Mouse (Mus musculus) hindbrain, embryonic 11.5 days (tissue): ENCODE results near the gene Henmt1. TPM values are rescaled to one million over a fixed set of nuclear protein-coding genes. Genes with fewer than 3 reads are reported as not detected.
A peak's percentile ranks its signal among the peaks of the same experiment; 100 is the strongest.

Experiments
- ATAC-seq: fragments of 200-750 bp; cut with Nextera tagmentation; 2 replicates; pipeline ENCODE4 v1.8.0; 2017; ENCODE audit warnings: mild to moderate bottlenecking, moderate TSS enrichment, moderate library complexity; ENCODE audit not compliant: low FRiP score
- DNase-seq: peaks from one replicate; pipeline ENCODE4 v3.0.0-alpha.2; 2015; ENCODE audit warnings: low spot score
- H3K27ac ChIP-seq: fragments of 300-500 bp; sonication (generic); 2 replicates; pipeline ENCODE4 v1.5.1; 2014; ENCODE audit warnings: mild to moderate bottlenecking, low read depth, low read length
- H3K27me3 ChIP-seq: fragments of 300-500 bp; sonication (generic); 2 replicates; pipeline ENCODE4 v1.6.1; 2014; ENCODE audit warnings: mild to moderate bottlenecking, low read length, moderate library complexity, mixed read lengths; ENCODE audit not compliant: control insufficient read depth, insufficient read depth
- H3K36me3 ChIP-seq: fragments of 300-500 bp; sonication (generic); 2 replicates; pipeline ENCODE4 v1.6.1; 2014; ENCODE audit warnings: mild to moderate bottlenecking, low read length, moderate library complexity, mixed read lengths; ENCODE audit not compliant: control insufficient read depth, insufficient read depth
- H3K4me1 ChIP-seq: fragments of 300-500 bp; sonication (generic); replicated peaks from 2 replicates; pipeline ENCODE4 v1.6.1; 2014; ENCODE audit warnings: low read length, mixed read lengths; ENCODE audit not compliant: control insufficient read depth, insufficient read depth
- H3K4me2 ChIP-seq: fragments of 300-500 bp; sonication (generic); replicated peaks from 2 replicates; pipeline ENCODE4 v1.6.1; 2014; ENCODE audit warnings: mild to moderate bottlenecking, low read depth, low read length
- H3K4me3 ChIP-seq: fragments of 300-500 bp; sonication (generic); 2 replicates; pipeline ENCODE4 v1.5.1; 2014; ENCODE audit warnings: low read depth, low read length
- H3K9ac ChIP-seq: fragments of 300-500 bp; sonication (generic); 2 replicates; pipeline ENCODE4 v1.6.1; 2014; ENCODE audit warnings: low read depth, low read length
- H3K9me3 ChIP-seq: fragments of 300-500 bp; sonication (generic); 2 replicates; pipeline ENCODE4 v1.6.1; 2016; ENCODE audit warnings: low read length; ENCODE audit not compliant: control insufficient read depth
- WGBS: fragments of 180-500 bp; shearing (Covaris S2); extraction: QIAGEN DNeasy Blood & Tissue Kit; methylation state at CpG from one replicate; pipeline ENCODE4 v1.1.7; 2014; 5-methylcytosine and 5-hydroxymethylcytosine counted together
- polyA plus RNA-seq: library from polyadenylated mRNA; unstranded; fragments of >200 nt; fragmentation: Nextera tagmentation; extraction: Ambion mirVana; gene quantifications from 2 replicates; pipeline ENCODE4 v1.2.1, GENCODE M21; 2014

Gene Henmt1
- polyA plus RNA-seq, 1 experiment from 2014 or later: 0.52 TPM

- Histone ChIP-seq H3K36me3 (no peaks in the 10 kb centered on the region), H3K4me3 (no peak overlapping the region), H3K4me1 (peaks cover 8% of the 10 kb centered on the region), H3K27ac (peak overlapping the region; percentile 67), H3K27me3 (no peaks in the 10 kb centered on the region), H3K9ac (peak overlapping the region; percentile 42; the same call in 1 of the 2 replicates), H3K4me2 (peak overlapping the region; percentile 42), H3K9me3 (no peaks in the 10 kb centered on the region)
- peak; percentile 90 for ATAC-seq
- WGBS: 19% methylated on average over 7 of the region's 7 CpGs
- peak; percentile 73 for DNase-seq
Observed at GRCm38 (mm10) chr3:108961226-108961625, 21.6 kb downstream of the Henmt1 start.

- no peaks in the 10 kb centered on the region for H3K36me3 ChIP-seq
- peak; percentile 58 for ATAC-seq
- H3K4me3 ChIP-seq: no peak overlapping the region
- no peaks in the 10 kb centered on the region for H3K27me3 ChIP-seq
- peaks cover 8% of the 10 kb centered on the region for H3K4me1 ChIP-seq
- DNase-seq: no peak
- H3K27ac ChIP-seq: peak overlapping the region; percentile 67
- peak overlapping the region; percentile 42 for H3K4me2 ChIP-seq
- H3K9me3 ChIP-seq: no peaks in the 10 kb centered on the region
- peak overlapping the region; percentile 42; the same call in 1 of the 2 replicates for H3K9ac ChIP-seq
- 40% methylated on average over 6 of the region's 6 CpGs for WGBS
Observed at GRCm38 (mm10) chr3:108961655-108962054, 22.0 kb downstream of the Henmt1 start.

- no peaks in the 10 kb centered on the region for H3K9me3 ChIP-seq
- H3K4me3 ChIP-seq: no peak overlapping the region
- no peak overlapping the region for H3K27ac ChIP-seq
- H3K27me3 ChIP-seq: no peaks in the 10 kb centered on the region
- ATAC-seq (no peak), DNase-seq (no peak)
- no peak overlapping the region for H3K9ac ChIP-seq
- H3K36me3 ChIP-seq: no peaks in the 10 kb centered on the region
- peaks cover 8% of the 10 kb centered on the region for H3K4me1 ChIP-seq
- whole genome bisulfite sequencing: 84% methylated on average over 3 of the region's 3 CpGs
- H3K4me2 ChIP-seq: no peak overlapping the region
Observed at GRCm38 (mm10) chr3:108963278-108963677, 23.6 kb downstream of the Henmt1 start.

GRCm38 (mm10) chr3:108963776-108964175 lies 24.1 kb downstream of the Henmt1 start:
- H3K9ac ChIP-seq: no peak overlapping the region
- H3K36me3 ChIP-seq: no peaks in the 10 kb centered on the region
- WGBS: 87% methylated on average over 3 of the region's 3 CpGs
- no peak for ATAC-seq
- no peaks in the 10 kb centered on the region for H3K9me3 ChIP-seq
- DNase-seq: no peak
- peaks cover 8% of the 10 kb centered on the region for H3K4me1 ChIP-seq
- H3K4me2 ChIP-seq: no peak overlapping the region
- no peaks in the 10 kb centered on the region for H3K27me3 ChIP-seq
- no peak overlapping the region for H3K4me3 ChIP-seq
- no peak overlapping the region for H3K27ac ChIP-seq

GRCm38 (mm10) chr3:108964361-108965044 lies 24.8 kb downstream of the Henmt1 start:
- 69% methylated on average over 7 of the region's 7 CpGs for WGBS
- no peak for ATAC-seq
- Histone ChIP-seq H3K27me3 (no peaks in the 10 kb centered on the region), H3K9me3 (no peaks in the 10 kb centered on the region), H3K4me3 (no peak overlapping the region), H3K4me1 (peaks cover 8% of the 10 kb centered on the region), H3K36me3 (no peaks in the 10 kb centered on the region), H3K4me2 (no peak overlapping the region), H3K27ac (no peak overlapping the region), H3K9ac (no peak overlapping the region)
- DNase-seq: no peak

- H3K36me3 ChIP-seq: no peaks in the 10 kb centered on the region
- no peak for DNase-seq
- no peak overlapping the region for H3K27ac ChIP-seq
- no peak overlapping the region for H3K9ac ChIP-seq
- no peaks in the 10 kb centered on the region for H3K27me3 ChIP-seq
- no peaks in the 10 kb centered on the region for H3K9me3 ChIP-seq
- no peak overlapping the region for H3K4me3 ChIP-seq
- H3K4me1 ChIP-seq: peaks cover 7% of the 10 kb centered on the region
- ATAC-seq: no peak
- no peak overlapping the region for H3K4me2 ChIP-seq
- WGBS: 94% methylated on average over 3 of the region's 3 CpGs
Observed at GRCm38 (mm10) chr3:108966051-108966450, 26.4 kb downstream of the Henmt1 start.

- no peak for DNase-seq
- H3K36me3 ChIP-seq: no peaks in the 10 kb centered on the region
- H3K4me3 ChIP-seq: no peak overlapping the region
- no peak overlapping the region for H3K4me2 ChIP-seq
- no peak for ATAC-seq
- no peaks in the 10 kb centered on the region for H3K27me3 ChIP-seq
- no peak overlapping the region for H3K27ac ChIP-seq
- H3K9me3 ChIP-seq: no peaks in the 10 kb centered on the region
- H3K4me1 ChIP-seq: no peaks in the 10 kb centered on the region
- no peak overlapping the region for H3K9ac ChIP-seq
- WGBS: 90% methylated on average over 13 of the region's 13 CpGs
Observed at GRCm38 (mm10) chr3:108973980-108974660, 34.4 kb downstream of the Henmt1 start.

GRCm38 (mm10) chr3:108974920-108975485 lies 35.3 kb downstream of the Henmt1 start:
- no peaks in the 10 kb centered on the region for H3K4me1 ChIP-seq
- H3K9me3 ChIP-seq: no peaks in the 10 kb centered on the region
- DNase-seq (no peak), ATAC-seq (no peak)
- H3K4me2 ChIP-seq: no peak overlapping the region
- peaks cover 5% of the 10 kb centered on the region; the same call in 1 of the 2 replicates for H3K36me3 ChIP-seq
- no peak overlapping the region for H3K9ac ChIP-seq
- no peaks in the 10 kb centered on the region for H3K27me3 ChIP-seq
- H3K4me3 ChIP-seq: no peak overlapping the region
- WGBS: 88% methylated on average over 15 of the region's 15 CpGs
- H3K27ac ChIP-seq: no peak overlapping the region
